Comparison of ENCODE assay signal across 8 mouse cellular contexts in genomic region chr1:132389886-132390585, GRCm38 (mm10). TPM values are rescaled to one million over a fixed set of nuclear protein-coding genes. Genes with fewer than 3 reads are reported as not detected.
A peak's percentile ranks its signal among the peaks of the same experiment; 100 is the strongest.
DNase-seq lines count a peak whose midpoint lies in the region.

No protein-coding gene starts in this region.

- DNase-seq in ES-CJ7 (ENCODE audit: low read depth, low spot score) = peak; percentile 92
- DNase-seq in c-Kit-negative CD71-positive TER-119-positive erythroid progenitor cells, embryonic 14.5 days (ENCODE audit: low read depth, low spot score) = peak; percentile 90
- peak; percentile 61 for DNase-seq in forebrain, embryonic 10.5 days (ENCODE audit: extremely low spot score, low spot score)
- DNase-seq in heart, postnatal 36 days = peak; percentile 63 to 67
- DNase-seq in layer of hippocampus, adult 9-11 months = peak; percentile 89
- DNase-seq in lung, postnatal 10 days = peak; percentile 78
- DNase-seq in right cerebral cortex, postnatal 10 days (ENCODE audit: low spot score in 2 of 2) = peak; percentile 74 to 75
- no peak for DNase-seq in urinary bladder, adult 2 months (ENCODE audit: low spot score)

- H3K9me3 ChIP-seq in forebrain, embryonic 10.5 days = no peaks in the 10 kb centered on the region

- H3K27me3 ChIP-seq in forebrain, embryonic 10.5 days (ENCODE audit: poor library complexity, severe bottlenecking) = peaks cover 5% of the 10 kb centered on the region

- peak overlapping the region; percentile 97 for H3K27ac ChIP-seq in forebrain, embryonic 10.5 days

- no peaks in the 10 kb centered on the region; the same call in 1 of the 2 replicates for H3K36me3 ChIP-seq in forebrain, embryonic 10.5 days (replicated peaks)

- WGBS in forebrain, embryonic 10.5 days = 17% methylated on average over 15 of the region's 15 CpGs

- intact Hi-C loops in heart, postnatal 36 days (cut with DNase I) = loop anchor here (1.0 to 2.0 kb wide), 3 partner anchors 23 to 87 kb away; partner anchors contain the start of gene Rbbp5

- peak overlapping the region; percentile 77 for H3K4me3 ChIP-seq in forebrain, embryonic 10.5 days

- peaks cover 68% of the 10 kb centered on the region for H3K4me1 ChIP-seq in forebrain, embryonic 10.5 days

RNA-seq across cellular contexts. Expression of gene Tmcc2, which starts 1.0 kb away (rescaled TPM):
- 7.9 and 8.8 TPM in 2 replicates for polyA plus RNA-seq in forebrain, embryonic 10.5 days (2016; fragmentation: Nextera tagmentation; extraction: Ambion mirVana)
- total RNA-seq in heart, postnatal 36 days (2021) = 10 to 100 TPM; 18.2 to 19.7 TPM
- 7.9 and 9.8 TPM in 2 replicates for polyA plus RNA-seq in urinary bladder, adult 2 months (2012; rRNA removed)

RNA-seq across cellular contexts. Expression of gene Dstyk, which starts 27.3 kb away (rescaled TPM):
- polyA plus RNA-seq in forebrain, embryonic 10.5 days (2016; fragmentation: Nextera tagmentation; extraction: Ambion mirVana) = 14.4 and 14.9 TPM in 2 replicates
- total RNA-seq in heart, postnatal 36 days (2021) = 10 to 100 TPM; 16.6 to 17.0 TPM
- polyA plus RNA-seq in urinary bladder, adult 2 months (2012; rRNA removed) = 20.2 and 20.8 TPM in 2 replicates
